Mouse (Mus musculus) kidney, embryonic 16.5 days (tissue): ENCODE data around the gene Ssbp2. TPM values are rescaled to one million over a fixed set of nuclear protein-coding genes. Genes with fewer than 3 reads are reported as not detected.

Source experiments
- ATAC-seq: fragments of 200-750 bp; cut with Nextera tagmentation; 2 replicates; pipeline ENCODE4 v1.8.0; 2017; ENCODE audit warnings: moderate TSS enrichment; ENCODE audit not compliant: low FRiP score, low TSS enrichment
- H3K27ac ChIP-seq: fragments of 300-500 bp; sonication (generic); 2 replicates; pipeline ENCODE4 v1.5.1; 2014; ENCODE audit warnings: low read length
- H3K27me3 ChIP-seq: fragments of 300-500 bp; sonication (generic); 2 replicates; pipeline ENCODE4 v1.6.1; 2014; ENCODE audit warnings: low read length, control low read depth, mixed read lengths; ENCODE audit not compliant: insufficient read depth
- H3K36me3 ChIP-seq: fragments of 300-500 bp; sonication (generic); 2 replicates; pipeline ENCODE4 v1.6.1; 2014; ENCODE audit warnings: low read length, control low read depth, mixed read lengths; ENCODE audit not compliant: insufficient read depth
- H3K4me1 ChIP-seq: fragments of 300-500 bp; sonication (generic); 2 replicates; pipeline ENCODE4 v1.6.1; 2014; ENCODE audit warnings: low read length, control low read depth, mixed read lengths; ENCODE audit not compliant: insufficient read depth
- H3K4me2 ChIP-seq: fragments of 300-500 bp; sonication (generic); replicated peaks from 2 replicates; pipeline ENCODE4 v1.6.1; 2014; ENCODE audit warnings: low read depth, low read length
- H3K4me3 ChIP-seq: fragments of 300-500 bp; sonication (generic); 2 replicates; pipeline ENCODE4 v1.5.1; 2014; ENCODE audit warnings: mild to moderate bottlenecking, low read length
- H3K9ac ChIP-seq: fragments of 300-500 bp; sonication (generic); replicated peaks from 2 replicates; pipeline ENCODE4 v1.6.1; 2014; ENCODE audit warnings: low read length
- H3K9me3 ChIP-seq: fragments of 300-500 bp; sonication (generic); 2 replicates; pipeline ENCODE4 v1.6.1; 2016; ENCODE audit warnings: low read length, control low read depth
- WGBS: fragments of 180-500 bp; shearing (Covaris S2); extraction: QIAGEN DNeasy Blood & Tissue Kit; methylation state at CpG from one replicate; pipeline ENCODE4 v1.1.7; 2014; 5-methylcytosine and 5-hydroxymethylcytosine counted together
- polyA plus RNA-seq: library from polyadenylated mRNA; unstranded; fragments of >200 nt; fragmentation: Nextera tagmentation; extraction: Ambion mirVana; gene quantifications from 2 replicates; pipeline ENCODE4 v1.2.1, GENCODE M21; 2015

Ssbp2 gene
- polyA plus RNA-seq, 1 experiment from 2014 or later: 130 TPM

DNA sequence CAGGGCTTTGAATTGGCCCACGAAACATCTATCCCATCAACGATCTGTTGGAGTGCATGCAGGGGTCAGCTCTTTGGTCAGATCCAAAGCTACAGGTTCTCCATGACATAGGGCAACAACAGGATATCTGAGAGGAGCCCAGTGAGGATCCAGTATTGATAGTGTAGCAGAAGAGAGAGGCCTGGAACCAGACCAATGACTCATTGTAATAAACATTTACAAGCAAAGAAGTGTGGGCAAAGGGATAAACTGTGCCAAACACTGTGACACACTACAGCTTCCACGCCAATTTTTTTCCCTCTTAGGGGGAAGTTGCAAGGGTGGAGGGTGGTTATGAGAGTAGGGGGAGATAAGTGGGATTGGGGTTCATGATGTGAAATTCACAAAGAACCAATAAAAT lies 264.1 kb downstream of the Ssbp2 start:
- ATAC-seq: no peak
- no peaks in the 10 kb centered on the region for H3K27me3 ChIP-seq
- peaks cover 4% of the 10 kb centered on the region; the same call in 1 of the 2 replicates for H3K9me3 ChIP-seq
- 79% methylated on average over 3 of the region's 3 CpGs for WGBS
- no peaks in the 10 kb centered on the region for H3K4me1 ChIP-seq
- H3K27ac ChIP-seq: no peak overlapping the region
- H3K36me3 ChIP-seq: no peaks in the 10 kb centered on the region
- no peak overlapping the region for H3K4me3 ChIP-seq
- H3K4me2 ChIP-seq: no peak overlapping the region
- no peak overlapping the region for H3K9ac ChIP-seq

DNA sequence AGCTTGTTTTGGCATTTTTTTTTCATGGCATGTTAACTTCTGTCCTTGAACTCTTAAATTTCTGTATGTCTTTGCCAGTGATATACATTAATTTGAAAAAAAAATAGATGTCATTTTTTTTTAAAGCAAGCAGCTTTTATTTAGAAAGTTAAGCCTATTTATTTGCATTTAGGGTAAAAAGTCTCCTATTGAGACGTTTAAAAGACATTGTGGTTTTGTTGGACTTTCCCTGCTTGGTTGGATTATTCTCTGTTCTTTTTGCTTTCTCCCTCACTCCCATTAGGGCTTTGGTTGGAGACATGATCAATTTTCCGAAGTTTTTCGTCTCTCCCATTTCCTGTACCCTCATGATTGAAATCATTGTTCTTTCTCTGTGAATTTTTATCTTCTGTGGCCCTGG lies 265.0 kb downstream of the Ssbp2 start:
- H3K27ac ChIP-seq: no peak overlapping the region
- no peaks in the 10 kb centered on the region for H3K4me1 ChIP-seq
- peaks cover 1% of the 10 kb centered on the region; the same call in 1 of the 2 replicates for H3K9me3 ChIP-seq
- no peak for ATAC-seq
- H3K4me2 ChIP-seq: no peak overlapping the region
- no peaks in the 10 kb centered on the region for H3K36me3 ChIP-seq
- H3K9ac ChIP-seq: no peak overlapping the region
- WGBS: 71% methylated on average over 3 of the region's 3 CpGs
- no peak overlapping the region for H3K4me3 ChIP-seq
- H3K27me3 ChIP-seq: no peaks in the 10 kb centered on the region

DNA sequence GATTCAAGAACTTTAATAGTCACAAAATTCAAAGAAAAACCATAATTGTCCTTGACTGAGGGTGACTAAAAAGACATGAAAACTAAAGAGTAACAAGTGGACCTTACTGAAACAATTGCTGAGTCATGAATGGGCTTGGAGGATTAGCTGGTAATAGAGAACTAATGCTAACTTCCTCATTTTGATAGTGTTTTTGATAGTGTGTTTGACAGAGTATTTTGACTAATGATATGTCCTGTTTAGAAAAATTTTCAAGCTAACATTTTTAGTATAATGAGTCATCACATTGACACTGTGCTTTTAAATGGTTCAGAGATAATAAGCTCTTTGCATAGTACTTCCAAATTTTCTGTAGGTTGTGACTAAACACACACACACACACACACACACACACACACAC lies 267.8 kb downstream of the Ssbp2 start:
- Histone ChIP-seq H3K9me3 (no peaks in the 10 kb centered on the region), H3K4me1 (no peaks in the 10 kb centered on the region), H3K27me3 (no peaks in the 10 kb centered on the region), H3K4me2 (no peak overlapping the region), H3K4me3 (no peak overlapping the region), H3K27ac (no peak overlapping the region), H3K36me3 (no peaks in the 10 kb centered on the region), H3K9ac (no peak overlapping the region)
- ATAC-seq: no peak

GRCm38 (mm10) chr13:91737191-91737590 lies 277.1 kb downstream of the Ssbp2 start:
- Histone ChIP-seq H3K4me3 (no peak overlapping the region), H3K4me1 (peaks cover 9% of the 10 kb centered on the region; the same call in 1 of the 2 replicates), H3K27me3 (peaks cover 6% of the 10 kb centered on the region; the same call in 1 of the 2 replicates), H3K9me3 (no peaks in the 10 kb centered on the region), H3K9ac (no peak overlapping the region), H3K4me2 (no peak overlapping the region), H3K27ac (no peak overlapping the region), H3K36me3 (no peaks in the 10 kb centered on the region)
- WGBS: 87% methylated on average over 1 of the region's 1 CpGs
- no peak for ATAC-seq

- Histone ChIP-seq H3K4me3 (peak overlapping the region; percentile 47), H3K27ac (no peak overlapping the region), H3K4me1 (peaks cover 10% of the 10 kb centered on the region; the same call in 1 of the 2 replicates), H3K4me2 (peak overlapping the region; percentile 65), H3K9ac (no peak overlapping the region), H3K9me3 (no peaks in the 10 kb centered on the region), H3K36me3 (no peaks in the 10 kb centered on the region), H3K27me3 (peaks cover 7% of the 10 kb centered on the region; the same call in 1 of the 2 replicates)
- ATAC-seq: no peak
- 71% methylated on average over 6 of the region's 6 CpGs for WGBS
These were observed 280.8 kb downstream of the Ssbp2 start for GRCm38 (mm10) chr13:91740851-91741250.

DNA sequence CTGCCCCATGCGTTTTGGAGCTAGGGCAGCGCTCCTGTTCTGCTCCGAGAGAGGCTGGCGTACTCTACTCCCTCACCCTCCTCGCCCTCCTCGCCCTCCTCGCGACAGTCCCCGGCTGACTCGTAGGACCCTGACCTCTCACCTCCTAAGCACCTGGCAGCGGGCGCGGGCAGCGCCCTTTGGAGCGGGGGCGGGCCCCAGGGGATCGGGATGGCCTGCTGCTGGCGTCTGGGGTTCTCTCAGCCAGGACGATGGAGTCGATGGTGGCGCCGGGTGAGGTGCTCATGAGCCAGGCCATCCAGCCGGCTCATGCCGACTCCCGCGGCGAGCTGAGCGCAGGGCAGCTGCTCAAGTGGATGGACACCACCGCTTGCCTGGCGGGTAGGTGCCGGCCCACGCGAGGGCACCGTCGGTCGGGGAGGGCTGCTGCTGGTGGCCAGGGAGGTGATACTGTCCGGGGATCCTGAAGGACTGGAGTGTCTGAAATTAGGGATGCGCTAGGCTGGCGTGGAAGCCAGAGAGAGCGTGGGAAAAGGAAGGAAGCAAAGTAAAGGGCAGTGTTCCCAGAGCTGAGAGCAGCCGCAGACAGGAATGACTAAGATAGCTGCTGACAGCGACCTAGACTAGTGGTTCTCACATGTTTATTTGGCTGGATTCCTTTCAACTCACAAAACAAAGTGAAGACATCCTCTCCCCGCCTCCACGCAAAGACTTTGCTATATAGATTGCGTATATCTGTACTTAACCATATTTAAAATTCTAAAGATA lies 281.4 kb downstream of the Ssbp2 start, which contains the start of gene Acot12:
Gene Acot12 (plus strand): TSS at position 233 of the 768 bp plus-strand sequence.
- Histone ChIP-seq H3K9ac (peak within 1 kb of the TSS; percentile 48), H3K27ac (no peak within 1 kb of the TSS), H3K4me1 (peaks cover 10% of the 10 kb centered on the region; the same call in 1 of the 2 replicates), H3K4me2 (peak within 1 kb of the TSS; percentile 65), H3K36me3 (no peaks in the 10 kb centered on the region), H3K4me3 (peak within 1 kb of the TSS; percentile 47), H3K27me3 (peaks cover 7% of the 10 kb centered on the region; the same call in 1 of the 2 replicates), H3K9me3 (no peaks in the 10 kb centered on the region)
- peak; percentile 92 for ATAC-seq
- 8% methylated on average over 45 of the region's 45 CpGs for WGBS

DNA sequence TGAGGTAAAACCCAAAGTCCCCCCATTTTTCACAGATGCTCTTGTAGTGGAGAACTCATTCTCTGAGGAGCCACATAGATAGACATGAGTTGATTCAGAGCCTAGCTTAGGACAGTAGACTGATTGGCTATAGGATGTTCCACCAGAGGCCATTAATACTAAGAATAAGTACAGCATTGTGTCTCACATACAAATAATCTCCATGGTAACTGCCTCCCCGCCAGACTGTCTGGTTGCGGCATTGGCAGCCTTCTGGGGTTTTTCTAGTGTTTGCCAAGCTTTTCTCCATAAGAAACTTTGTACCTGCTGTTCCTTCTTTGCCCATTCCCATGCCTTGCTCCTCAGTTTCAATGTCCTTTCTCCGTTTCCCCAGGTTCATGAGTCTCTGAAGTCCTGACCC lies 283.1 kb downstream of the Ssbp2 start:
- ATAC-seq: no peak
- Histone ChIP-seq H3K9me3 (no peaks in the 10 kb centered on the region), H3K4me2 (no peak overlapping the region), H3K27me3 (peaks cover 7% of the 10 kb centered on the region; the same call in 1 of the 2 replicates), H3K4me1 (peaks cover 10% of the 10 kb centered on the region; the same call in 1 of the 2 replicates), H3K9ac (no peak overlapping the region), H3K27ac (no peak overlapping the region), H3K36me3 (no peaks in the 10 kb centered on the region), H3K4me3 (no peak overlapping the region)
- 89% methylated on average over 3 of the region's 3 CpGs for WGBS

GRCm38 (mm10) chr13:91746470-91746869 lies 286.4 kb downstream of the Ssbp2 start:
- ATAC-seq: no peak
- Histone ChIP-seq H3K4me3 (no peak overlapping the region), H3K9me3 (no peaks in the 10 kb centered on the region), H3K27ac (no peak overlapping the region), H3K36me3 (no peaks in the 10 kb centered on the region), H3K27me3 (peaks cover 7% of the 10 kb centered on the region; the same call in 1 of the 2 replicates), H3K4me2 (no peak overlapping the region), H3K9ac (no peak overlapping the region), H3K4me1 (peaks cover 7% of the 10 kb centered on the region; the same call in 1 of the 2 replicates)
- WGBS: 75% methylated on average over 5 of the region's 5 CpGs

- H3K36me3 ChIP-seq: no peaks in the 10 kb centered on the region
- 89% methylated on average over 2 of the region's 2 CpGs for WGBS
- H3K4me3 ChIP-seq: no peak overlapping the region
- H3K27ac ChIP-seq: no peak overlapping the region
- H3K9me3 ChIP-seq: no peaks in the 10 kb centered on the region
- no peak overlapping the region for H3K9ac ChIP-seq
- H3K4me2 ChIP-seq: no peak overlapping the region
- H3K4me1 ChIP-seq: no peaks in the 10 kb centered on the region
- no peak for ATAC-seq
- no peaks in the 10 kb centered on the region for H3K27me3 ChIP-seq
These were observed 288.3 kb downstream of the Ssbp2 start for GRCm38 (mm10) chr13:91748401-91748800.

DNA sequence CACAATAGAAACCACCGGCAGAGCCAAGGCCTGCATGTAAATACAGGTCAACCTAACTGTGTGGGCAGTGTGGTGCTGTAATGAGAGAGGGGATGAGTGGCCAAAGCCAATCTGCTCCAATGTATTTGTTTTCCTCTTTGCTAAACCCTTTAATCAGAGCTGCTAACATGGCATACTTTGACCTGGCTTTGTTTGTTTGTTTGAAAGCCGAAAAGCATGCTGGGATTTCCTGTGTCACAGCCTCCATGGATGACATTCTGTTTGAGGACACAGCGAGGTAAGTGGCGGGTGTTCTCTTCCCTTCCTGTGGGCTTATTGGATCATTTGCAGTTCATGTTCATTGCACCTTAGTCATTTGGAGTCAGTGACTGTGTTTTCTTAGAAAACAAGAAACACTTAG lies 289.9 kb downstream of the Ssbp2 start:
- Histone ChIP-seq H3K4me1 (no peaks in the 10 kb centered on the region), H3K4me3 (no peak overlapping the region), H3K9ac (no peak overlapping the region), H3K36me3 (no peaks in the 10 kb centered on the region), H3K27me3 (no peaks in the 10 kb centered on the region), H3K9me3 (no peaks in the 10 kb centered on the region), H3K4me2 (no peak overlapping the region), H3K27ac (no peak overlapping the region)
- WGBS: 39% methylated on average over 4 of the region's 4 CpGs
- ATAC-seq: no peak
